Mouse (Mus musculus): ENCODE measurements around the gene Fam206a. TPM values are rescaled to one million over a fixed set of nuclear protein-coding genes. Genes with fewer than 3 reads are reported as not detected.

Fam206a gene
- polyA plus RNA-seq, 1 experiment from 2014 or later: 18.0 TPM

DNA sequence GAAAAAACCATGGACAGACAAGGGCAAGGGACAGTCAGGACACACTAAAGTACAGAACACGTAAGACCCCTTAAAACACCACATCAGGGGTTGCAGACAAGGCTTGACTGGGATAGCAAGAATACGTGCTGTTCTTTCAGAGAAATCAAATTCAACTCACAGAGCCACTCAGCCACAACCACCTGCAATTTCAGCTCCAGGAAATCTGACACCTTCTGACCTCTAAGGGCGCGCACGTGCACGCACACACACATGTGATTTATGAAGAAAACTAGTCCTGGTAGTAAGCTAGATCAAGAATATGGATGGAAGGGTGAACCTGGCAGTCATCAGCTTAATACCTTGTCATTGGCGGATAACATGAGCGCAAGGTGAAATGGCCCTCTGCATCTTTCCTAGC, 13.0 kb downstream of the Fam206a start:
- no peak overlapping the region for H3K4me3 ChIP-seq
- no peak for ATAC-seq (replicated peaks)

DNA sequence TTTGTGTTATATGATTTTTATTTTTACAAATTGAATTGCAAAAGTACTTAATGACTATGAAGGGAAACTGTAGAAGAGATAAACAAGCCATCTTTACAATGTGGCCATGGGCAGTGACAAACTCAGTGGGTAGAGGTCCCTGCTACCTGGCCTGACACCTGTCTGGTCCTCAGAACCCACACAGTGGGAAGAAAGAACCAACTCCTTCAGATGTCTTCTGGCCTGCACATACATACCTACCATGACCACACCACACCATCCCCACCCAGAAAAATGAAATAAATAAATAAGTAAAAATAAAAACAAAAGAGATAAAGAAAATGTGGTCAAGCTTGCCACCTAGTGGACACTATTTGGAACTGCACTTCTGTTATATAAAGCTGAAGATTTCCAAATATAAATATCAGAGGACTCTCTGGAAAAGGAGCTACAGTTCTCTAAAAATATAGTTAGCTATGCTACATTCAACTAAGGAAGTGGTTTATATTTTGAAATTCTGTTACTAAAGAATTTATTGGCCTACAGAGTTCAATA, 17.9 kb downstream of the Fam206a start:
- H3K9me3 ChIP-seq: no peaks in the 10 kb centered on the region
- H3K4me1 ChIP-seq: no peaks in the 10 kb centered on the region
- H3K4me3 ChIP-seq: no peak overlapping the region
- H3K27me3 ChIP-seq (replicated peaks): no peaks in the 10 kb centered on the region
- no peak overlapping the region for H3K4me2 ChIP-seq
- H3K36me3 ChIP-seq (replicated peaks): no peaks in the 10 kb centered on the region; the same call in 1 of the 2 replicates
- ATAC-seq (replicated peaks): no peak
- no peak overlapping the region for H3K9ac ChIP-seq
- H3K27ac ChIP-seq: no peak overlapping the region

More for the DNA sequence above, 13.0 kb downstream of the Fam206a start:
- H3K36me3 ChIP-seq (replicated peaks): peaks cover 14% of the 10 kb centered on the region; the same call in 1 of the 2 replicates
- WGBS: 92% methylated on average over 8 of the region's 8 CpGs
- H3K27ac ChIP-seq: no peak overlapping the region
- H3K9me3 ChIP-seq: no peaks in the 10 kb centered on the region
- no peaks in the 10 kb centered on the region for H3K4me1 ChIP-seq
- H3K27me3 ChIP-seq (replicated peaks): no peaks in the 10 kb centered on the region
- no peak overlapping the region for H3K4me2 ChIP-seq
- H3K9ac ChIP-seq: no peak overlapping the region

DNA sequence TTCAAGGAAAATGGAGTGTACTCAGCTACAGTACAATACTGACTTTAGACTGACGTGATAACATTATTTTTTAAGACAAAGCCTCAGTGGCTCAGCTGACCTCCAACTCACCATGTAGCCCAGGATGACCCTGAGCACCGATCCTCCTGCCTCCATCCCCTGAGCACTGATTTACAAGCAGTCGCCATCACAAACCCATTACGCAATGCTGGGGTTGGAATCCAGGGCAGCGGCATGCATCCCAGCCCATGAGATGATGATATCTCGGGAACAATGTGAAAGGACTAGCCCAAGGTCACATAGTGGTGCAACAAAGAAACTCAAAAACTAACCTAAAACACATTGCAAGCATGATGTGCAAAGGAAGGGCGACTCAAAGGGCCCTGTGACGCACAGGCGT, 22.1 kb downstream of the Fam206a start:
- Histone ChIP-seq H3K9ac (no peak overlapping the region), H3K4me3 (no peak overlapping the region), H3K9me3 (no peaks in the 10 kb centered on the region), H3K36me3 (replicated peaks) (peaks cover 3% of the 10 kb centered on the region; the same call in 1 of the 2 replicates), H3K27me3 (replicated peaks) (no peaks in the 10 kb centered on the region), H3K27ac (no peak overlapping the region), H3K4me2 (no peak overlapping the region), H3K4me1 (no peaks in the 10 kb centered on the region)
- WGBS: 93% methylated on average over 9 of the region's 9 CpGs
- no peak for ATAC-seq (replicated peaks)

- Histone ChIP-seq H3K9ac (no peak overlapping the region), H3K36me3 (replicated peaks) (peaks cover 10% of the 10 kb centered on the region; the same call in 1 of the 2 replicates), H3K27me3 (replicated peaks) (no peaks in the 10 kb centered on the region), H3K9me3 (no peaks in the 10 kb centered on the region), H3K4me1 (no peaks in the 10 kb centered on the region), H3K27ac (no peak overlapping the region), H3K4me3 (no peak overlapping the region), H3K4me2 (no peak overlapping the region)
- no peak for ATAC-seq (replicated peaks)
- 72% methylated on average over 3 of the region's 3 CpGs for WGBS
Measured at GRCm38 (mm10) chr4:56828932-56829331, 26.8 kb downstream of the Fam206a start.

DNA sequence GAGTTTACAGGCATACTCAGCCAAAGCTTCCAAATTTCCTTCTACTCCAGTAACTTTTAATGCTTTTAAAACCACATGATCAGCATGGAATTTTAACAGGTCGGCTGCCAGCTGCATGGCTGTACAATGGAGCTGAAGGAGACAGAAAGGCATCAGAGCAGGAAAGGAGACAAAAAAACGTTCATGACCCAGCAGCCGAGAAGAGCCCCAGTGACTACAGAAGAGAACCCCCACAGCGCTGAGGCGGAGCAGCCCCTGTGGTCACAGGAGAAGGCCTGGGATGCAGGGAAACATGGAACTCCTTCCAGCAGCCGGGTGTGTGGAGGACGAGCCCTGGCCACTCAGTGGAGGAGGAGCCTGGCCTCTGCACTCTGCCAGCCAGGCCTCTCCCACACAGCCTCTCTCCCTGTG, 27.4 kb downstream of the Fam206a start:
- Histone ChIP-seq H3K9me3 (no peaks in the 10 kb centered on the region), H3K27ac (no peak overlapping the region)
- WGBS: 53% methylated on average over 7 of the region's 7 CpGs

DNA sequence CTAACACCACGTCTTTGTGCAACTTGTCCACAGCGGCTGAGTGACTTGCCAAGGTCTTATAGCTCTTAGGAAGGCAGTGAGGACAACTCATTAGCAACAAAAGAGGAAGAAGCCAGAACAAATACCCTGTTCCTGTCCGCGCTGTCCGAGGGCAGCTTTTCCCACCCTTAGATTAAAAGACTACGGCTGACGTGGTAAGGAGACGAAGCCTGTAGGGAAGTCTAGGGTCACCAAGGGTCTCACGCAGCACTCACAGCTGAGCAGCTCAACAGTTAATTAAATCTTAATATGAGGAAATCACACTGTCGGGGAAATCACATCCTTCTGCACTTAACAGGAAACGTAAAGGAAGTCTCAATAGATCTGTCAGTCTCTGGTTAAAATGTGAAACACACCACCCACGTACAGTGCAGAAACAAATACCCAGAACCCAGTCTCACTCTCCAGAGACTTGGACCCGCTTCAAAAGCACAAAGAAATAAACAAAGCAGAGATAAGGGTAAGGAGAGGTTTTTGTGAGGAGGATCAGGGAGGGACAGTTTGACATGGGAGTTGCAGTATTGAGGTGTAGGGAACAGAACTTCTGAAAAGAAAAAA, 29.0 kb downstream of the Fam206a start:
- 62% methylated on average over 13 of the region's 13 CpGs for WGBS
- H3K4me2 ChIP-seq: no peak overlapping the region
- ATAC-seq (replicated peaks): no peak
- no peak overlapping the region for H3K9ac ChIP-seq
- H3K27ac ChIP-seq: no peak overlapping the region
- H3K4me3 ChIP-seq: no peak overlapping the region
- peaks cover 18% of the 10 kb centered on the region; the same call in 1 of the 2 replicates for H3K36me3 ChIP-seq (replicated peaks)
- H3K9me3 ChIP-seq: no peaks in the 10 kb centered on the region
- H3K27me3 ChIP-seq (replicated peaks): no peaks in the 10 kb centered on the region
- no peaks in the 10 kb centered on the region for H3K4me1 ChIP-seq

More for the DNA sequence above, 27.4 kb downstream of the Fam206a start:
- peaks cover 11% of the 10 kb centered on the region; the same call in 1 of the 2 replicates for H3K36me3 ChIP-seq (replicated peaks)
- H3K4me3 ChIP-seq: no peak overlapping the region
- H3K27me3 ChIP-seq (replicated peaks): no peaks in the 10 kb centered on the region
- H3K9ac ChIP-seq: no peak overlapping the region
- no peak overlapping the region for H3K4me2 ChIP-seq
- no peaks in the 10 kb centered on the region for H3K4me1 ChIP-seq
- ATAC-seq (replicated peaks): no peak

- ATAC-seq (replicated peaks): no peak
- no peaks in the 10 kb centered on the region for H3K9me3 ChIP-seq
- H3K27me3 ChIP-seq (replicated peaks): no peaks in the 10 kb centered on the region
- H3K9ac ChIP-seq: no peak overlapping the region
- WGBS: 84% methylated on average over 7 of the region's 7 CpGs
- no peak overlapping the region for H3K4me2 ChIP-seq
- no peak overlapping the region for H3K27ac ChIP-seq
- H3K4me3 ChIP-seq: no peak overlapping the region
- H3K36me3 ChIP-seq (replicated peaks): peaks cover 26% of the 10 kb centered on the region; the same call in 1 of the 2 replicates
- no peaks in the 10 kb centered on the region for H3K4me1 ChIP-seq
Measured at GRCm38 (mm10) chr4:56831998-56832397, 29.9 kb downstream of the Fam206a start.

DNA sequence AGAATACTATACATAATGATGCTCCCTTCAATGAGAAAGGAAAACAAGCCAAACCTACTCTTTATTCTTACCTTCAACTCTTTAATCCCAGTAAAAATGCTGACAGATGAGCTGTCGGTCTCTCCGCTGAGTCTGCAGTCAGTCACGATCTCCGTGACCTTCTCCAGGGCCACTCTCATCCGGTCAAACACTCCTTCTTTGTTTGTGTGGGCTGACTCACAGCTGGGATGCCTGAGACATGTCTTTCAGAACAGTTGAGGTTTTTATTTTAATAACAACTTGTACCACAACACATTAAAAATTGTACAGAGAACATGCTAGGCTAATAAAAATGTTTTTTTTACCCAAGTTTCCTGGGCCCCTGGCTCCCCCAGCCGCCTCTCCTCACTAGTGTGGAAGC, 35.5 kb downstream of the Fam206a start:
- WGBS: 83% methylated on average over 6 of the region's 6 CpGs
- no peak for ATAC-seq (replicated peaks)
- Histone ChIP-seq H3K9me3 (no peaks in the 10 kb centered on the region), H3K4me3 (no peak overlapping the region), H3K9ac (no peak overlapping the region), H3K4me1 (no peaks in the 10 kb centered on the region), H3K27me3 (replicated peaks) (no peaks in the 10 kb centered on the region), H3K36me3 (replicated peaks) (peaks cover 25% of the 10 kb centered on the region; the same call in 1 of the 2 replicates), H3K27ac (no peak overlapping the region), H3K4me2 (no peak overlapping the region)

DNA sequence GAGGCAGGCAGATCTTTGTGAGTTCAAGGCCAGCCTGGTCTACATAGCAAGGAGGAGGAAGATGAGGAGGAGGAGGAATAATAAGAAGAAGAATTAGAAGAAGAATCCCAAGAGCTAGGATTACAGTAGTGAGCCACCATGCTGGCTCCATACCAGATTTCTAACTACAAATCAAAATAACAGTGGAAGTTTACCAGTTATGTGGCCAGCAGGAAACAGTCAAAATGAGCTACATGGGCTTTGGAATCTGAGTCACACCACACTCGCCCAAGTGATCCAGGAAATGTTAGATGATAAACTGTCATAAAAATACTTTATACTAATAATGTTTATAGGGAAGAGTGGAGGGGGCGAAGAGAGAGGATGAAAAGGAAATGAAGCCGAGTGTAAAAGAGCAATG, 38.2 kb downstream of the Fam206a start:
- 88% methylated on average over 3 of the region's 3 CpGs for WGBS

DNA sequence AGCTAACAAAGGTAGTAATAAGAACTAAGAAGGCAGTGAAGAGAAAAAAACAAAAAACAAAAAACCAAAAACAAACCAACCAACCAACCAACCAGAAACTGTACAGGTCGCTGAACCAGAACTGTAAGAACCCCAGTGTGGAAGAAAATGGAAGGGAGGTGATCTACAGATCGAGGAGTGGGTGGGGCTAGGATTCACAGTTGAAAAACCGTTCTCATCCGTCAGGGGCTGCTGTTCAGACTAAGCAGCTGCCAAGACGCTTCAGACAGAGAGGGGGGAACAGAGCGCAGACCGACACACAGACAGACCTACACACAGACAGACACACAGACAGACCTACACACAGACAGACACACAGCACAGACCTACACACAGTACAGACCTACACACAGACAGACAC, 40.4 kb downstream of the Fam206a start:
- no peak for ATAC-seq (replicated peaks)
- no peak overlapping the region for H3K27ac ChIP-seq
- H3K4me2 ChIP-seq: no peak overlapping the region
- 80% methylated on average over 7 of the region's 7 CpGs for WGBS
- peaks cover 15% of the 10 kb centered on the region; the same call in 1 of the 2 replicates for H3K36me3 ChIP-seq (replicated peaks)
- H3K9me3 ChIP-seq: no peaks in the 10 kb centered on the region
- no peak overlapping the region for H3K4me3 ChIP-seq
- H3K4me1 ChIP-seq: no peaks in the 10 kb centered on the region
- H3K27me3 ChIP-seq (replicated peaks): no peaks in the 10 kb centered on the region
- no peak overlapping the region for H3K9ac ChIP-seq

More for the DNA sequence above, 38.2 kb downstream of the Fam206a start:
- no peaks in the 10 kb centered on the region for H3K9me3 ChIP-seq
- ATAC-seq (replicated peaks): no peak
- no peaks in the 10 kb centered on the region for H3K27me3 ChIP-seq (replicated peaks)
- H3K36me3 ChIP-seq (replicated peaks): peaks cover 24% of the 10 kb centered on the region; the same call in 1 of the 2 replicates
- H3K9ac ChIP-seq: no peak overlapping the region
- H3K27ac ChIP-seq: no peak overlapping the region
- H3K4me1 ChIP-seq: no peaks in the 10 kb centered on the region
- no peak overlapping the region for H3K4me2 ChIP-seq
- H3K4me3 ChIP-seq: no peak overlapping the region

GRCm38 (mm10) chr4:56843963-56844362, 41.8 kb downstream of the Fam206a start:
- no peaks in the 10 kb centered on the region for H3K4me1 ChIP-seq
- no peaks in the 10 kb centered on the region for H3K27me3 ChIP-seq (replicated peaks)
- H3K4me3 ChIP-seq: no peak overlapping the region
- no peak overlapping the region for H3K9ac ChIP-seq
- 93% methylated on average over 2 of the region's 2 CpGs for WGBS
- H3K4me2 ChIP-seq: no peak overlapping the region
- no peak overlapping the region for H3K27ac ChIP-seq
- 0 out of 2 replicates have a peak, but pooled peaks cover 13% of the 10 kb centered on the region for H3K36me3 ChIP-seq (replicated peaks)
- ATAC-seq (replicated peaks): no peak
- no peaks in the 10 kb centered on the region for H3K9me3 ChIP-seq

DNA sequence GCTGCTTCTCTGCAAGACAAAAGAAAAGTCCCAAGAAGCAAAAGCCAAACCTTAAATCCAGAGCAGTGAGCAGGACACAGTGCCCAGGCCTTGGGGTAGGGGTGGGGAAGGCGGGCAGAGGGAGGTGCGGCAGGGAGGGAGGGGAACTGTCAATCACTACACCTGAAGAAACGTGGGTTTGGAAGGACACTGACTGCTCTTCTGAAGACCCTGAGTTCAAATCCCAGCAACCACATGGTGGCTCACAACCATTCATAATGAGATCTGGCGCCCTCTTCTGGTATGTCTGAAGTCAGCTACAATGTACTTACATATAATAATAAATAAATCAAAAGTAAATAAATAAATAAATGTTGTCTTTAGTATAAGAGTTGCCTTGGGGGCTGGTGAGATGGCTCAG, 42.8 kb downstream of the Fam206a start:
- Histone ChIP-seq H3K36me3 (replicated peaks) (0 out of 2 replicates have a peak, but pooled peaks cover 13% of the 10 kb centered on the region), H3K4me1 (no peaks in the 10 kb centered on the region), H3K4me3 (no peak overlapping the region), H3K27ac (no peak overlapping the region), H3K4me2 (no peak overlapping the region), H3K27me3 (replicated peaks) (no peaks in the 10 kb centered on the region), H3K9ac (no peak overlapping the region), H3K9me3 (no peaks in the 10 kb centered on the region)
- no peak for ATAC-seq (replicated peaks)
- WGBS: 93% methylated on average over 4 of the region's 4 CpGs

All from midbrain, embryonic 15.5 days (tissue).